Mouse (Mus musculus) kidney, adult 2 months (tissue): ENCODE measurements around the gene Sephs1. TPM values are rescaled to one million over a fixed set of nuclear protein-coding genes. Genes with fewer than 3 reads are reported as not detected.

Experiments
- DNase-seq: peaks from one replicate; pipeline ENCODE4 v3.0.0; 2021
- H3K27ac ChIP-seq: fragments of 200-500 bp; 2 replicates; pipeline ENCODE4 v1.5.1; 2012; ENCODE audit warnings: low read depth, low read length, control low read depth, inconsistent platforms; ENCODE audit not compliant: insufficient read depth
- H3K27me3 ChIP-seq: fragments of 200-500 bp; replicated peaks from 2 replicates; pipeline ENCODE4 v1.6.1; 2012; ENCODE audit warnings: mild to moderate bottlenecking, moderate library complexity, low read length, inconsistent platforms; ENCODE audit not compliant: control insufficient read depth, insufficient read depth
- H3K36me3 ChIP-seq: fragments of 200-500 bp; 2 replicates; pipeline ENCODE4 v1.6.1; 2012; ENCODE audit warnings: mild to moderate bottlenecking, moderate library complexity, low read length, inconsistent platforms; ENCODE audit not compliant: control insufficient read depth, insufficient read depth
- H3K4me1 ChIP-seq: fragments of 200-500 bp; 2 replicates; pipeline ENCODE4 v1.6.1; 2011; ENCODE audit warnings: low read length; ENCODE audit not compliant: control insufficient read depth, insufficient read depth
- H3K4me3 ChIP-seq: fragments of 200-500 bp; 2 replicates; pipeline ENCODE4 v1.5.1; 2011; ENCODE audit warnings: mild to moderate bottlenecking, low read depth, low read length, control low read depth; ENCODE audit not compliant: insufficient read depth
- CTCF ChIP-seq: fragments of 200-500 bp; conservative IDR thresholded peaks from 2 replicates; pipeline ENCODE4 v1.5.1; 2011; ENCODE audit warnings: low read depth, mild to moderate bottlenecking, control low read depth, low read length, moderate library complexity, mixed read lengths; ENCODE audit not compliant: insufficient read depth, insufficient read length
- POLR2A ChIP-seq: fragments of 200-500 bp; IDR thresholded peaks from one replicate; pipeline ENCODE4 v1.6.1; 2011; ENCODE audit warnings: low read depth, low read length, control low read depth
- WGBS: fragments of 180-500 bp; shearing (Covaris S2); methylation state at CpG from one replicate; pipeline ENCODE4 v1.1.7; 2018; 5-methylcytosine and 5-hydroxymethylcytosine counted together
- polyA plus RNA-seq: library from polyadenylated mRNA; depleted of rRNA; stranded (reverse); fragments of >200 nt; gene quantifications from 2 replicates; pipeline ENCODE4 v1.2.3, GENCODE M21; 2012

Gene Sephs1
- polyA plus RNA-seq, 1 experiment, result 23.9 TPM

GRCm38 (mm10) chr2:4882249-4882791, 956 bp downstream of the Sephs1 start:
- peak; percentile 81 for DNase-seq
- H3K4me3 ChIP-seq, result peak overlapping the region; percentile 100
- H3K27me3 ChIP-seq, result no peaks in the 10 kb centered on the region
- under 1% methylated on average over 63 of the region's 63 CpGs for WGBS
- peak overlapping the region; percentile 96 for H3K27ac ChIP-seq
- TF ChIP-seq CTCF (no peak), POLR2A (no peak)
- H3K36me3 ChIP-seq, result no peaks in the 10 kb centered on the region
- H3K4me1 ChIP-seq, result peaks cover 11% of the 10 kb centered on the region; the same call in 1 of the 2 replicates

DNA sequence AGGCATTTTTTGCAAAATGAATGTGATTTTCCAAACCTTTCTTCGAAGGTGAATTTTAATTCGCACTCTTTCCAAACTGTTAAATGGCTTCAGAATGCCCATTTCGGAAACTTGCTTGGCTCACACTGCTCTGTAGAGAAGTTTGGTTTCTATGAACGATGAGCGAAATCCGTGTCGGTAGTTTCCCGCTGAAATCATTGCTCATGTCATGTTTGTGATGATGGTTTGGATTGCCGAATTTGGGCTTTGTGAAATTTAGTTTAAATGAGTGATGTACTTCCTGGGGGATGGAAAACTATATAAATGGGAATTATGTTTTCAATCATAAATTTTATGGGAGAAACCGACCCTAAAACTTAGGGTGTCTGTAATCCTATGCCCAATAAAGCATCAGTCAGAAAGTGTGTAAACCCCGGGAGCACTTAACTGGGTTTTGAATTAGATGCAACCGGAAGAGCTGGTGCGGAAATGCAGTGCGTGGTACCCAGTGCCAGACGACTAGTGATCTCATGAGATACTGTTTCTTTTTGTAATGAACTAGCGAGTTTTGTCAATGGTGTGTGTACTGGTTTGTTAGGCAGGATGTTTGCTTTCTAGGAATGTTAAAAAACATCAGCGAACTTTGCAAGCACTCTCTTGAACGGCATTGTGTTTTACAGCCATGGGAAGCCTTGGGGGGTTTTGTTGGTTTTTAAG, 1.8 kb downstream of the Sephs1 start:
- Histone ChIP-seq H3K4me1 (peaks cover 14% of the 10 kb centered on the region; the same call in 1 of the 2 replicates), H3K36me3 (peaks cover 2% of the 10 kb centered on the region; the same call in 1 of the 2 replicates), H3K4me3 (peak overlapping the region; percentile 100), H3K27me3 (no peaks in the 10 kb centered on the region), H3K27ac (no peak overlapping the region; the same call in 1 of the 2 replicates)
- 2% methylated on average over 18 of the region's 18 CpGs for WGBS
- DNase-seq, result no peak
- no peak for TF ChIP-seq CTCF
- no peak for TF ChIP-seq POLR2A

- Histone ChIP-seq H3K27me3 (no peaks in the 10 kb centered on the region), H3K36me3 (peaks cover 2% of the 10 kb centered on the region; the same call in 1 of the 2 replicates), H3K4me3 (no peak overlapping the region), H3K4me1 (peaks cover 21% of the 10 kb centered on the region; the same call in 1 of the 2 replicates), H3K27ac (peak overlapping the region; percentile 29; the same call in 1 of the 2 replicates)
- peak; percentile 83 for DNase-seq
- TF ChIP-seq POLR2A (no peak), CTCF (peak; percentile 27)
- WGBS, result 63% methylated on average over 6 of the region's 6 CpGs
Measured at GRCm38 (mm10) chr2:4886896-4887295, 5.5 kb downstream of the Sephs1 start.

DNA sequence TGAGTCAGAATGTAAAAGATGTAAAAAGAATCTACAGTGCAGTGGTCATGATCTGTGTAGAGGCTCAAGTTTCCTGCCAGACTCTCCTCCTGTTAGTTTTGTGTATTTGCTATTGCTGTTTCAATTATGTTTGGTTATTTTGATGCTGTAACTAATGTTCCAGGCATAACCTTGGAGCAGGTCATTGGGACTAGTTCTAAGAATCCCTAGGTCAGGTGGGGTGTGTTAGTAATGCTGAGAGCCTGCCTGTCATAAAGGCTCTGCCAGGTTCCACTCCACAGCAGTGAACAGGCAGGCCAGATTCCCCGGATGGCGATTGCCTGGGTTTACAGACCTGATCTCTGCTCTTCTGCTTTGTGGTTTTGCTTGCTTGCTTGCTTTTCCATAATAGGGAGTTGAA, 14.2 kb downstream of the Sephs1 start:
- Histone ChIP-seq H3K27ac (no peak overlapping the region), H3K27me3 (no peaks in the 10 kb centered on the region), H3K4me3 (no peak overlapping the region), H3K4me1 (no peaks in the 10 kb centered on the region), H3K36me3 (peaks cover 5% of the 10 kb centered on the region; the same call in 1 of the 2 replicates)
- WGBS, result 66% methylated on average over 2 of the region's 2 CpGs
- DNase-seq, result no peak
- TF ChIP-seq CTCF (no peak), POLR2A (no peak)

- TF ChIP-seq CTCF (0 out of 2 replicates have a peak, but pooled peaks have one; percentile 3), POLR2A (no peak)
- DNase-seq, result no peak
- Histone ChIP-seq H3K27me3 (no peaks in the 10 kb centered on the region), H3K27ac (no peak overlapping the region), H3K4me1 (peaks cover under 1% of the 10 kb centered on the region; the same call in 1 of the 2 replicates), H3K4me3 (no peak overlapping the region), H3K36me3 (peaks cover 5% of the 10 kb centered on the region)
- WGBS, result 93% methylated on average over 4 of the region's 4 CpGs
Measured at GRCm38 (mm10) chr2:4896970-4897369, 15.6 kb downstream of the Sephs1 start.

DNA sequence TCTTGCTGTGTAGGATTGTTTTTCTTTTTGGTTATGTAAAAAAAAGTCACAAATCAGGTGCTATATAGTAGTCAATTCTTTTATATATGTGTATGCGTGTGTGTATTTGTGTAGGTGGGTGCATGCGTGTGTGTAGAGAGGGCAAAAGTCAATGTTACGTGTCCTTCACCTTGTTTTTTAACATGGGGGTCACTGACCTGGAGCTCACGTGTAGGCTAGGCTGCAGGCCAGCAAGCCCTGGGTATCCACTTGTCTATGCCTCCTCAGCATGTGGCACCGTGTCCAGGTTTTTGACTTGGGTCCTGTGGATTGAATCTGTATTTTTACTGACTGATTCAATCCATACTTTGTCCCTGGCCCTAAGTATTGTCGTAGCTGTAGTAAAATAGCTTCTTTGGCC, 19.3 kb downstream of the Sephs1 start:
- peaks cover 4% of the 10 kb centered on the region; the same call in 1 of the 2 replicates for H3K4me1 ChIP-seq
- peaks cover 3% of the 10 kb centered on the region for H3K36me3 ChIP-seq
- H3K27ac ChIP-seq, result no peak overlapping the region; the same call in 1 of the 2 replicates
- WGBS, result 67% methylated on average over 6 of the region's 6 CpGs
- TF ChIP-seq CTCF, result no peak
- no peak for TF ChIP-seq POLR2A
- no peaks in the 10 kb centered on the region for H3K27me3 ChIP-seq
- DNase-seq, result peak; percentile 74
- H3K4me3 ChIP-seq, result no peak overlapping the region

GRCm38 (mm10) chr2:4902346-4902745, 21.0 kb downstream of the Sephs1 start:
- TF ChIP-seq POLR2A (no peak), CTCF (no peak)
- peak overlapping the region; percentile 81 for H3K27ac ChIP-seq
- H3K4me3 ChIP-seq, result no peak overlapping the region
- H3K4me1 ChIP-seq, result peaks cover 4% of the 10 kb centered on the region; the same call in 1 of the 2 replicates
- 65% methylated on average over 5 of the region's 5 CpGs for WGBS
- DNase-seq, result peak; percentile 71
- H3K27me3 ChIP-seq, result no peaks in the 10 kb centered on the region
- peaks cover 9% of the 10 kb centered on the region for H3K36me3 ChIP-seq
